Mouse (Mus musculus) adipocyte (in vitro differentiated cells): ENCODE results near the gene Olfr767.
A peak's percentile ranks its signal among the peaks of the same experiment; 100 is the strongest.
"Not testable (repeated sequence)": the region's sequence is repeated elsewhere in the genome, so short reads cannot be mapped to it uniquely, and the experiment has no call there.

Source experiments
- DNase-seq: peaks from one replicate; pipeline ENCODE4 v3.0.0-alpha.2; 2016; ENCODE audit warnings: low spot score

The Olfr767 gene

DNA sequence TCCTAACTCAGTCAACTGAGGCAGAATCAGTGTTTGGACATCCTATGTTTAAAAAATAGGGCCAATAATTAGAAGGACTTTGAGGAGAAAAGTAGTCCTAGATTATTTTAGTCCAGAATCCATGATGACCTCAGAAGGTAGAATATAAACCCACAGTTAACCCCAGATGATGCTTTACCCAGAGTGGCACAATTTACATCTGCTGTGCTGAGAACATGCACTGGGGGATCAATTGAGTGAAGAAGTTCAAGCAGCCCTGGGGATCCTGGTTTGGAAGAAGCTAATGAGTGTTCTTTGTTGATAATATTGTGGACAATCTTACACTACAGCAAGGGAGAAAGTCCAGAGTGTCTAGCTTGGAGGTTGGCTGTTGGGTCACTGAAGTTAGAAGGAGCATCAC lies at the start of gene Olfr767:
TSS of gene Olfr767 (minus strand) at position 101 of the 400 bp plus-strand sequence.
- not testable (repeated sequence) for DNase-seq

DNA sequence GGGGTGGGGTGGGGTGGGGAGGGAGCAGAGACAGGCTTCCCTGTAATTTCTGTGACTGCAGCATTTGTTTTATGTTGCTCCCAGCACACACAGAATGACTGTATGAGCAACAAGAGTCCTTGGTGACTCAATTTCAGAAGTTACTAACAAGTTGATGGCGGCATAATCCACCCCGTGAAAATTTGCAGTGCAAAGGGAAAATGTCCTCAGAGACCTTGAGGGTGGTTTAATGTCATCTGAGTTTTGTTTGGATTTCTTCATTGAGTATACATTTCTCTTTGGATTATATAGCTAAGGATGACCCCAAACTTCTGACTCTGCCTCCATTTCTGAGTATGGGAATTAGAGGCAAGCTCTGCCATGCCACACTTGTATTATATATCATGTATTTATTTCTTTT lies 35.1 kb upstream of the Olfr767 start, which contains the start of gene Olfr769:
TSS of gene Olfr769 (minus strand) at position 101 of the 400 bp plus-strand sequence.
- DNase-seq, result no peak

DNA sequence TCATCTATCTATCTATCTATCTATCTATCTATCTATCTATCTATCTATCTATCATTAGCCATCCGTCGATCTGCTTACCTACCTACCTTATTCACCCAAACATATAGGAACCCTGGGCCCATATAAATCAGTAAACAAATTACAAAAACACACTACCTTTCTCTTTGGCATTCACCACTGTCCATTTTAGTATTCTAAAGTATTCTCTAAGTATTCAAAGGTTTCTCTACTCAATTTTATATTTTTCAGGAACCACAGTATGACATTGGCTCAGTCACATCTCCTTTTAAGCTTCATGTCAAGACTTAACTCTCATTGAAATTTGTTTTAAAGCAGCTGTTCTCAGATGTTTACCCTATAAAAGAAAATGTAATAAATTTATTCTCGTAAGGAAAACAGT lies 32.4 kb upstream of the Olfr767 start:
- DNase-seq, result no peak

DNA sequence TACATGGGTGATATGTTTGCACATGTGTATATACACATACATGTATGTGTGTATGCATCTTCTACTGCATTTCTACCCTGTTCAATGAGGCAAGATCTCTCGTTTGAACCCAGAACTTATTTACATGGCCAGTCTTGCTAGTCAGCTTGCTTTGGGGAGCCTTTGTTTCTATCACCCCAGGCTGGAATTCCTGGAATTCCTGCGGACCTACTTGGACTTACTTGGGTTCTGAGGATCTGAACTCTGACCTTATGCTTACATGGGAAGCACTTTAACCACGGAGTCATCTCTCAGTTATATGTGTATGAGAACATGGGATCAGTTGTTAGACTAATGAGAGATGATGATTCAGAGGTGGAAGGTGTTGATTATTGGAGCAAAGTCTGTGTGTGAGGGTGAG lies 18.5 kb upstream of the Olfr767 start:
- no peak for DNase-seq

DNA sequence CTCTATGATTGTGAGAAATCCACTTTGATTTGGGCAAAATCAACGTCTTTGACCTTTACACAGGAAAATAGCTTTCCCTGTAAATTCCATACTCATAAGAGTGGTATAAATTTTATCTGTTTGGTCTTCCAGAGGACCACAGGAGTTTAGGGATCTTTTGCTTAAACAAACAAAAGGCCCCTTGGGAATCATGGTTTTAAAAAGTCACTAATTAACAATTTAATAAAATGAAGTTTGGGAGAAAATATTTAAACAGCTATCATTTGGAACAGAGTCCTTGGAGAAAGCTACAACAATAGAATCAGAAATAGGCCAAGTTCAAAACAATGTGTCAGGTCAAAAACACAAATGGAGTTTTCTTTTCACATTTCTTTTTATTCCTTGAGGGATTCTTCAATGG lies 16.6 kb upstream of the Olfr767 start, which contains the start of gene Olfr768:
TSS of gene Olfr768 (minus strand) at position 101 of the 400 bp plus-strand sequence.
- no peak for DNase-seq

DNA sequence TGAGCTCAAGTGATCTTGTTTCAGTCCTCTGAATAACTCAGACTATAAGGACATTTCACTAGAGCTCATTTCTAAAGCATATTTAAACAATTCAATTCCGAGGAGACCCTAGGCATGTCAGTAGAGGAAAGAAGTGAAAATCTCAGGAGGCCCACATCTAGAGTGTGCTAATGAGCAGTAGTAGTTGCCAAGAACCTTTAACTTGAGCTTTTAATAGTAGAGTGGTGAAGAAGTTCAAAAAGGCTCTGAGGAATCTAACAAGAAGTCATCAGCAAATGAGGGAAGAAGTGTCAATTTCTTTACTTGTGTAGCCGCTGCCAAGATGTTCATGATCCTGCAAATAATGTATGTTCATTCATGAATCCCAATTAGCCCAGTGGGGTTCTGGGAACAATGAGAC lies 13.8 kb downstream of the Olfr767 start, which contains the start of gene Olfr766-ps1:
TSS of gene Olfr766-ps1 (minus strand) at position 101 of the 400 bp plus-strand sequence.
- DNase-seq, result no peak

DNA sequence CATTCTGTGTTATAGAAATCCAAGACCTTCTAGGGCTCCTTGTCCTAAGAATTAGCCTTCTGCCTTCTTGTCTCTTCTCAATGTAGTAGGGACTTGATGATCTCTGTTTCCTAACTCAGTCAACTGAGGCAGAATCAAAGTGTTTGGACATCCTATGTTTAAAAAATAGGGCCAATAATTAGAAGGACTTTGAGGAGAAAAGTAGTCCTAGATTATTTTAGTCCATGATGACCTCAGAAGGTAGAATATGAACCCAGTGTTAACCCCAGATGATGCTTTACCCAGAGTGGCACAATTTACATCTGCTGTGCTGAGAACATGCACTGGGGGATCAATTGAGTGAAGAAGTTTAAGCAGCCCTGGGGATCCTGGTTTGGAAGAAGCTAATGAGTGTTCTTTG lies 32.8 kb downstream of the Olfr767 start, which contains the start of gene Olfr765:
TSS of gene Olfr765 (minus strand) at position 101 of the 400 bp plus-strand sequence.
- not testable (repeated sequence) for DNase-seq

DNA sequence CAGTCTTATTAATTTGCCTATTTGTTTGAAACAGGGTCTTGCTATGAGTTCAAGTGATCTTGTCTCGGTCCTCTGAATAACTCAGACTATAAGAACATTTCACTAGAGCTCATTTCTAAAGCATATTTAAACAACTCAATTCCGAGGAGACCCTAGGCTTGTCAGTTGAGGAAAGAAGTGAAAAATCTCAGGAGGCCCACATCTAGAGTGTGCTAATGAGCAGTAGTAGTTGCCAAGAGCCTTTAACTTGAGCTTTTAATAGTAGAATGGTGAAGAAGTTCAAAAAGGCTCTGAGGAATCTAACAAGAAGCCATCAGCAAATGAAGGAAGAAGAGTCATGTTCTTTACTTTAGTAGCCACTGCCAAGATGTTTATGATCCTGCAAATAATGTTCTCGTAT lies 42.9 kb downstream of the Olfr767 start, which contains the start of gene Olfr764-ps1:
TSS of gene Olfr764-ps1 (minus strand) at position 101 of the 400 bp plus-strand sequence.
- no peak for DNase-seq

DNA sequence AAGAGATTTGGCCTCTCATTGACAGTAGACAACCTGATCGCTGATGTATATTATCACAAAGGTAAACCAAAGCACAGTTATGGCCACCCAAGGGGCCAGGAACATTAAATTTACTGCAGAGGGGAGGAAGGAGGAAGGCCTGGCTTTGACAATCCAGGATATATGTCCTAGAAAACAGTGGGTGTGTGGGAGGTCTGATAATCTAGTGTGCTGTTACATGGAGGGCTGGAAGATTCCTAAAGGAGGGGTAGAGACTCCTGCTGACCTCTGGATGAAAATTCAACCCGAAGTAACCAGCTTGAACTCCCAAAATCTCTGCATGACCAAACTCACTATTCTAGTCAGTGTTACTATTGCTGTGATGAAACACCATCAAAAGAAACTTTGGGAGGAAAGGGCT lies 54.4 kb downstream of the Olfr767 start:
- DNase-seq, result no peak

DNA sequence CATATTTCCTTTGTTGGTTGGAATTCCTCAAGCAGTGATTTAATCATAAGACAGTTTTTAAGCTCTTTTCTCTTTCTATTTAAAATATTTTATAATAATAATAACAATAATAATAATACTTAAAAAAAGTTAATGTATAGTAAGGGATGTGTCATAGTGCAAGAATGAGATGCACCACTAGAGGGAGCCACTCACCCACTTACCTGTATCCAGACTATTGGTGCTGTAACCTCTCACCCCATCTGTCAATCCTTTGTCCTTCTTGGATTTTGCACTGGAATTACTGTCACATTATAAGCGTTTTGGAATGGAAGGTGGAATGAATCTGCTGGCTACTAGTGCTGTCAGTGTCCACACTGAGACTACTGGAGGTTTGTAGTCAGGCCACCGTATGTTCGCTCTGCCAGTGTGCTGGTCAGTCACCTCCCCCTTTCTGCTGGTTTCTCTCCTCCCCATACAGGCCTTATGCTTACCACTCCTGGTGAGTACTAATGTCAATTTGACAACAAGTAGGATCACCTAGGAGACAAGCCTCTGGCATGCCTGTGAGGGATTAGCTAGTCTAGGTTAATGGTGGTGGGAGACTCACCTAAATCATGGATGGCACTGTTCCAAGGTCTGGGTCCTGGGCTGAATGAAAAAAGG lies 56.6 kb downstream of the Olfr767 start:
- peak; percentile 66 for DNase-seq
